Mouse (Mus musculus) left cerebral cortex, postnatal 10 days (tissue): ENCODE measurements at regions not wholly inside any gene's neighbourhood (a gene's known extent, or its start where the extent isn't known, plus 50 kb on each side); places are given as distances from the start of the nearest gene placed in this dataset.

ENCODE experiments used
- DNase-seq, 2 experiments: peaks; one replicate each; pipeline ENCODE4 v3.0.0; 2021 to 2022; ENCODE audit warnings: low spot score in 2 of 2, mixed read lengths in 1 of 2; ENCODE audit errors: extremely low spot score in 1 of 2
- intact Hi-C: fragments of 180-260 bp; cut with DNase I; formaldehyde crosslinking; loops from one replicate; pipeline ENCODE4 v1.15.1; 2025

- intact Hi-C loops = no loop called here
- no peak for DNase-seq
These were observed 504.9 kb downstream of the Ptprc start for GRCm38 (mm10) chr1:137670650-137671049.

GRCm38 (mm10) chr1:137669849-137670248 lies 505.7 kb downstream of the Ptprc start:
- intact Hi-C loops = no loop called here
- peak in 1 of 2 experiments; percentile 31 for DNase-seq

GRCm38 (mm10) chr1:137658141-137658540 lies 517.4 kb downstream of the Ptprc start:
- no peak for DNase-seq
- intact Hi-C loops = loop anchor here (5.0 to 10.0 kb wide), 2 partner anchors 239 to 323 kb away; no protein-coding TSS in a partner anchor

GRCm38 (mm10) chr1:137656900-137657458 lies 518.5 kb downstream of the Ptprc start:
- intact Hi-C loops = loop anchor here (5.0 to 10.0 kb wide), 2 partner anchors 240 to 322 kb away; no protein-coding TSS in a partner anchor
- DNase-seq = peak in 1 of 2 experiments; percentile 86

GRCm38 (mm10) chr1:137654171-137654570 lies 521.3 kb downstream of the Ptprc start:
- no peak for DNase-seq
- intact Hi-C loops = loop anchor here (10.0 kb wide), 1 partner anchor 319 kb away; no protein-coding TSS in a partner anchor

- DNase-seq = peak in 1 of 2 experiments; percentile 29
- intact Hi-C loops = loop anchor here (10.0 kb wide), 1 partner anchor 319 kb away; no protein-coding TSS in a partner anchor
These were observed 522.0 kb downstream of the Ptprc start for GRCm38 (mm10) chr1:137653495-137653894.

- intact Hi-C loops = loop anchor here (10.0 kb wide), 1 partner anchor 316 kb away; no protein-coding TSS in a partner anchor
These were observed 524.9 kb downstream of the Ptprc start for GRCm38 (mm10) chr1:137650629-137651028.

GRCm38 (mm10) chr1:137650082-137650481 lies 525.4 kb downstream of the Ptprc start:
- intact Hi-C loops = loop anchor here (10.0 kb wide), 1 partner anchor 315 kb away; no protein-coding TSS in a partner anchor
- peak in 1 of 2 experiments; percentile 34 for DNase-seq

More at GRCm38 (mm10) chr1:137650629-137651028, 524.9 kb downstream of the Ptprc start:
- no peak for DNase-seq

DNA sequence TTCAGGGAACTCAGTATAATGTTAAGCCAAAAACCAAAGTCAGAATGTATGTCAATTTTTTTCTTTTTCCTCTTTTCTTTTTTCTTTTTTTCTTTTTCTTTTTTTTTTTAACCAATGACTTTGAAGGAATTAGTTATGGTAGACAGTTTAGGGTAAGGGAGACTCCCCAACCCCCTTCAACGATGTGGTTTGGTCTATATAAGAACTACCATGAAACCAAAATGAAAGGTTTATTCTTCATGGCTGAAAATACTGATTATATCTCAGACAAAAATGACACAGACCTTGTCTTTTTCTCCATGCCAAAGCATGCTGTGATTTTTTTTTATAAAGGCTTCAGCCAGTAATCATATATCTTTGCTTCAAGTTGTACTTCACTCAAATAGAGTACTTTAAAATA lies 526.7 kb downstream of the Ptprc start:
- no peak for DNase-seq
- intact Hi-C loops = no loop called here

DNA sequence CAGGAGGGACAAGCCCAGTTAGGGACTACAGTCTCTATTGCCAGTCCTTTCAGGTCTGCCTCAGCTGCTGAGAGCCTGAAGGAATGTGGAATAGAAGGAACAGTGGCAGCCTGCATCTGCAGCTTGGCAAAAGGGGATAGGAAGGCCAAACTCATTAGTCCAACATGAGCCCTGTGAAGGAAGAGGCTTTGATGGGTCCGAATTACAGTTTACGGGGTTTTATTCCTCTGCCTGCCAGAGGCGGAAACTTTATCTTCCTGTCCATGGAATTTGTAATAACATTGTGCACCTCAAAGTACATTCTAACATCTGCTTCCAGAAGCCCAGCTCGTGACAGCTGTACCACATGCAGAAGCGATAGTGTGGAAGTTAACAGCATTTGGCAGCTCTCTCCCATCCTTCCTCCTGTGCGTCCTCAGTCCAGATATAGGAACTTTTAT lies 530.9 kb downstream of the Ptprc start:
- DNase-seq = no peak
- intact Hi-C loops = no loop called here

DNA sequence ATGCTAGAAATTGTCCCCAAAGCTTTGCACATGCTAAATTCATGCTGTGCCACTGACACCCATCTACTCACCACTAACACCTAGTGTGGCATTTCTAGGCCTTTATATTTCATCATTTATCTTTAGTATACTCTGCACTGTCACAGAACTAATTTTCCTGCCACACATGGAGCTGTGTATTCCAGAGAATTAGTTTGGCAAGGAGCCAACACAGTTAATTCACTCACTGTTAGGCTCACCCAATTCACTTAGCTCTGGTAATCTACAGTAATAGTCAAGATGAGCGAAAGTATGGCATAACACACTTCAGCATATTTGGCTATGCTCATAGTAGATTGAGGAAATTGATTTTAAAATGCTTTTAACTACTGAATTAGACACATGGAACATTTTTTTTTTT lies 532.0 kb downstream of the Ptprc start:
- intact Hi-C loops = no loop called here
- DNase-seq = no peak

DNA sequence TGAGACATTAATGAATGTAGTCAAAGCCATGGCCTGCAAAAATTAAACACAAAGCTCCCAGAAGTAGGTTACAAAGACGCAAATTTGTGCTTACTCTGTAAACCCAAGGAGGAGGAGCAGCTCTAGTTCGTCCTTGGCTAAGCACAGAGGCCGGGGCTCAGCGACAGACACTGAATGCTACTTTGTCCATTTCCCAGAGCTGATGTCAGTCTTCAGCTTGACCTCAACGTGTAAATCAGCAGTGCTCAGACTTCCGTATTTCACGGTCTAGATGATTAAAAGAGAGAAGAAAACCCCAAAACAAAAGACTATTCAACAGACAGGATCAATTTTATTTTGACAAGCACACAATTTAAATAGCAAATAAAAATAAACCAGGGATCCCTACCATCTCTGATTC lies 534.7 kb downstream of the Ptprc start:
- intact Hi-C loops = no loop called here
- DNase-seq = no peak

DNA sequence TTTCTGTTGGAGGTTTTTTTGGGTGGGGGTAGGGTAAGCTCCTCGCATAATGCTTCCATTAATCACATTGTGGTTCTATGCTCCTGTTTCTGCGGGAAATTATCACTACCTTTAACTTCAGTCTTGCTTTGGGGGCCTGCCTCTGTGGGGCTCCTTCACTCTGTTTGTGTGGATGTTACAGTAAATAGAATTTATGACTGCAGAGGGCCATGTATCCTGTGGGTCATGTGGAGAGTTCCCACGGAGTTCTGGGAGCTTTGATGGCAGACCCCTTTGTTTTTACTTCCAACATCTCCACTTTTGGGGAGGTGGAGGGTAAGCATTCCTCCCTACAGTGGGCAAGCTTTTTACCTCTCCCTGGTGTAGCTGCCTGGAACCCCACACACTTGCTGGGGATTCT lies 538.6 kb downstream of the Ptprc start:
- no peak for DNase-seq
- intact Hi-C loops = no loop called here

GRCm38 (mm10) chr1:137636321-137636944 lies 539.1 kb downstream of the Ptprc start:
- no peak for DNase-seq
- intact Hi-C loops = no loop called here

DNA sequence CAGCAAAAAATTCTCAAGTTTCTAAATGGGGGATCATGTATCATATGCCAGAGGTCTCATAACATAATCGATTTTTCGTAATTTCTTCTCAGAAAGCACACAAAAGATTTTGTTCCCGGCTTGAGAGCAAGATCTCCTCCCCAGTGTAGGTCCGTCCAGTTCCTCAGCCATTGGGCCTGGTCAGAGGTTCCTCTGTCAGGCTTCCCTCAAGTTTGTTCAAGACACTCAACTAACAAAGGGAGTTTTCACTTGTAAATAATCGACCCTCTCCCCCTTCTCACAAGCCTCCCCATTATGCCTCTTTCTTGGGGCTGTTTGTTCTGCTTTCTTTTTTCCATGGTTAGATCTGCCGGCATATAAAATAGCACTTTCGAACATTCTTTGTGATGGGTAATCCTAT lies 539.7 kb downstream of the Ptprc start:
- DNase-seq = no peak
- intact Hi-C loops = no loop called here

- no peak for DNase-seq
- intact Hi-C loops = no loop called here
These were observed 544.0 kb downstream of the Ptprc start for GRCm38 (mm10) chr1:137631546-137631945.

- peak in 1 of 2 experiments; percentile 33 for DNase-seq
- intact Hi-C loops = no loop called here
These were observed 554.8 kb downstream of the Ptprc start for GRCm38 (mm10) chr1:137620672-137621071.

- intact Hi-C loops = no loop called here
- no peak for DNase-seq
These were observed 557.3 kb downstream of the Ptprc start for GRCm38 (mm10) chr1:137618231-137618630.

DNA sequence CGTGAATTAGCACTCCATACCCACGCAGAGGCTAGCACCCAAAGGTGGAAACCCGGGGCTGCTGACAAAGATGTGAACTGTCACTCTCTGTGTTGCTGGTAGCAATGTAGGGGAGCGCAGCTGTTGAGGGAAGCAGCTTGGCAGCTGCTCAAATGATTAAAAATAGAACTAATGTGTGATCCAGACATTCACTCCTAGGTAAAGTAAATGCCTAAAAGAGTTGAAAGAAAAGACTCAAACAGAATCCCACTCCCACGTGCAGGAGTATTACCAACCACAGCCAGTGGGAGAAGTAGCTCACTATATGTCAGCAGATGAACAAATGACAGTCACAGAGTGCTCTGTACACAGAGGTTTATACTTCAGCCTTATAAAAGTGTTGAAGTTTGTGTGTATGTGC lies 558.0 kb downstream of the Ptprc start:
- DNase-seq = peak; percentile 11 to 21
- intact Hi-C loops = no loop called here

GRCm38 (mm10) chr1:137606716-137607115 lies 568.8 kb downstream of the Ptprc start:
- intact Hi-C loops = no loop called here

More at GRCm38 (mm10) chr1:137606716-137607115, 568.8 kb downstream of the Ptprc start:
- no peak for DNase-seq
